Mouse (Mus musculus) liver, embryonic 18 days (tissue): Measurements from ENCODE around the gene Kctd2. TPM values are rescaled to one million over a fixed set of nuclear protein-coding genes. Genes with fewer than 3 reads are reported as not detected.

Experiments used
- polyA plus RNA-seq: library from polyadenylated mRNA; depleted of rRNA; stranded (reverse); fragments of >200 nt; gene quantifications from 2 replicates; pipeline ENCODE4 v1.2.3, GENCODE M21; 2012; rRNA removed

Kctd2 gene
- polyA plus RNA-seq: 8.1 and 9.0 TPM in 2 replicates

GRCm38 (mm10) chr11:115419531-115420237 is at the start of gene Kctd2, which contains the start of gene Atp5h:
Kctd2 (plus strand) TSS chr11:115420128.
Atp5h (minus strand) TSS chr11:115419962.

GRCm38 (mm10) chr11:115381743-115382539 is 38.0 kb upstream of the Kctd2 start, which contains the start of gene Cdr2l:
Cdr2l (plus strand) TSS chr11:115381916.

GRCm38 (mm10) chr11:115403338-115404124 is 16.4 kb upstream of the Kctd2 start, which contains the start of gene Mrpl58:
Mrpl58 (plus strand) TSS chr11:115403752.

GRCm38 (mm10) chr11:115439906-115440595 is 20.1 kb downstream of the Kctd2 start, which contains the start of gene Trim80:
Trim80 (plus strand) TSS chr11:115440545.

GRCm38 (mm10) chr11:115462243-115462891 is 42.4 kb downstream of the Kctd2 start, which contains the start of gene Slc16a5:
Slc16a5 (plus strand) TSS chr11:115462474.

GRCm38 (mm10) chr11:115475025-115475757 is 55.3 kb downstream of the Kctd2 start, which contains the start of gene Armc7:
Armc7 (plus strand) TSS chr11:115475667.

Other genes starting within 250 kb of the Kctd2 start
- gene Tmem104, start 232.6 kb upstream of the Kctd2 start, polyA plus RNA-seq: 1.8 and 2.1 TPM in 2 replicates
- gene Nat9, start 232.3 kb upstream of the Kctd2 start, polyA plus RNA-seq: 12.4 and 14.7 TPM in 2 replicates
- 0.14 and 0.21 TPM in 2 replicates for gene Grin2c, start 152.9 kb upstream of the Kctd2 start, polyA plus RNA-seq
- gene Fdxr, start 143.1 kb upstream of the Kctd2 start, polyA plus RNA-seq: 14.1 and 14.7 TPM in 2 replicates
- 14.5 and 16.9 TPM in 2 replicates for gene Fads6, start 122.5 kb upstream of the Kctd2 start, polyA plus RNA-seq
- gene Otop2, start 113.0 kb upstream of the Kctd2 start, polyA plus RNA-seq: 0.05 and 0.07 TPM in 2 replicates
- gene Ush1g, start 98.1 kb upstream of the Kctd2 start, polyA plus RNA-seq: 0.10 and 0.12 TPM in 2 replicates
- gene Otop3, start 85.4 kb upstream of the Kctd2 start, polyA plus RNA-seq: not detected in 2 replicates
- 1.3 TPM in 2 replicates for gene Hid1, start 52.4 kb upstream of the Kctd2 start, polyA plus RNA-seq
- 2.1 and 2.4 TPM in 2 replicates for gene Cdr2l, start 38.2 kb upstream of the Kctd2 start, polyA plus RNA-seq
- gene Mrpl58, start 16.4 kb upstream of the Kctd2 start, polyA plus RNA-seq: 36.1 and 39.1 TPM in 2 replicates
- gene Atp5h, start 166 bp upstream of the Kctd2 start, polyA plus RNA-seq: 331 and 347 TPM in 2 replicates
- gene Trim80, start 20.4 kb downstream of the Kctd2 start, polyA plus RNA-seq: 0.61 and 0.77 TPM in 2 replicates
- gene Slc16a5, start 42.3 kb downstream of the Kctd2 start, polyA plus RNA-seq: 2.1 TPM in 2 replicates
- 2.9 and 3.0 TPM in 2 replicates for gene Armc7, start 55.5 kb downstream of the Kctd2 start, polyA plus RNA-seq
- 24.7 and 29.0 TPM in 2 replicates for gene Nt5c, start 71.7 kb downstream of the Kctd2 start, polyA plus RNA-seq
- 89.7 and 90.7 TPM in 2 replicates for gene Jpt1, start 94.3 kb downstream of the Kctd2 start, polyA plus RNA-seq
- gene Sumo2, start 116.1 kb downstream of the Kctd2 start, polyA plus RNA-seq: 133 and 136 TPM in 2 replicates
- 52.3 and 55.6 TPM in 2 replicates for gene Nup85, start 144.3 kb downstream of the Kctd2 start, polyA plus RNA-seq
- 23.3 and 24.4 TPM in 2 replicates for gene Mrps7, start 183.8 kb downstream of the Kctd2 start, polyA plus RNA-seq
- gene Gga3, start 183.9 kb downstream of the Kctd2 start, polyA plus RNA-seq: 6.7 and 8.1 TPM in 2 replicates
- 35.3 and 35.9 TPM in 2 replicates for gene Mif4gd, start 192.8 kb downstream of the Kctd2 start, polyA plus RNA-seq
- 7.8 and 8.4 TPM in 2 replicates for gene Slc25a19, start 208.2 kb downstream of the Kctd2 start, polyA plus RNA-seq